Mouse (Mus musculus): ENCODE measurements around the gene Folr1. TPM values are rescaled to one million over a fixed set of nuclear protein-coding genes. Genes with fewer than 3 reads are reported as not detected.

The Folr1 gene
- polyA plus RNA-seq, 1 experiment, result 2.7 TPM

DNA sequence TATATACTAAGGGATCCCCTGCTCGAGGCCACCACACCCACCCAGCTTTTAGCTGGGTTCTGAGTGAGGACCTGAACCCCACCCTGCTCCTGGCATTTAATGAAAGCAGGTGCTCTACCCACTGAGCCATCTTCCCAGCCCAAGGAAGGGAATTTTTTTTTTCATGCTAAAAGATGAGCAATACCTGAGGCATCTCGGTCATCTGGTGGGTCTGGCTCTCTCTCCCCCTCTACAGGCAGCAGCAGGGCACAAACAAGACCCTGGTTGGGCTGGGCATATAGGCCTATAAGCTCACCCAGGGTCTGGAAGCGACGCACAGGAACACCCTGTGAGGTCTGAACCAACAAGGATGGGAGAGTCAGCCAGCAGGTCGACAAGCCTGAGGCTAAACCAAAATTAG is 37.2 kb downstream of the Folr1 start:
- DNase-seq (ENCODE audit: low spot score), result no peak

DNA sequence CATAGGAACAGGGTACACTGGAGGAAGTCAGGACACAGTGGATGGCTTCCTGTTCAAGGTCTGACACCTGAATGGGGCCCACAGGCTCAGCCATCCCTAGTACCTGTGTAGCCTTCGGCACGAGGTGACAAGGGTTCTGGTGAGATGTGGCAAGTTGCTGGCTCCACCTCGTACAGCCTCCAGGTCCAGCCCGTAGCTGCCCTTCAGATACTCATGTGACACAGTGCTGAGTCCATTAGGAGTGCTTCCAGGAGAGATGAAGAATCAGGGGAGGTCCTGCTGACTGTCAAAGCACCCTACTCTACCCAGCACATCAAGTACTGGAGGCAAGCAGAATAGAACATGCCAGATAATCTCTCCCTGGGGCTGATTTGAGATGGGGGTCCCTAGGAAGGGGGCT is 38.2 kb downstream of the Folr1 start:
- DNase-seq (ENCODE audit: low spot score), result no peak

DNA sequence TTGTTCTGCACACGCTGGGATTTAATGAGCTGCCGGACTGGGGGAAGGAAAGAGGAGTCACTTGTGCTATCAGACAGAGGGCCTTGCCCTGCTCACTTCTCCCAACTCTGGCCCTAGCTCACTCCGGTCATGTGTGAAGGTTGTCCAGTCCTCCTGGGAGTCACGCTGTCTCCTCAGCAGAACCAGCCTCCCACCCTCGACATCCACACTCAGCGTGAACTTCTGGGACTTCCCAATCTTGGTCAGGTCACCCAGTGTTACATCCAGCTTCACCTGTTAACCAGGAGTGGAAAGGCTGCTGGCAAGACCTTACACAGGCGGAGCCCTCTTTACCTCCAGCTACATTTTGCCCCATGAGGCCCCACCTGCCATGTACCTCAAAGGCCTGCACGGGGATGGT is 39.2 kb downstream of the Folr1 start:
- DNase-seq (ENCODE audit: low spot score), result no peak

DNA sequence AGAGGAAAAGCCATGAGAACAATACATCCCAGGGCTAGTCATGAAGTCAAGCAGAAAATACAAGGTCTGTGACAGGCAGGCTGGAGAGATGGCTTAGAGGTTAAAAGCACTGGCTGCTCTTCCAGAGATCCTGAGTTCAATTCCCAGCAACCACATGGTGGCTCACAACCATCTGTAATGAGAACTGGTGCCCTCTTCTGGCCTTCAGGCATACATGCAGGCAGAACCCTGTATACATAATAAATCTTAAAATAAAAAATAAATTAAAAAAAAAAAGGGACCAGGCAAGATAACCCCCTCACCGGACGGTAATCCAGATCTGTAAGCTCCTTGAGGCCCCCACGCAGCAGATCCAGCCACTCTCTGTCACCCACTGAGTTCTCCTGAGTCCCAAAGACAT is 40.2 kb downstream of the Folr1 start:
- DNase-seq (ENCODE audit: low spot score), result no peak

DNA sequence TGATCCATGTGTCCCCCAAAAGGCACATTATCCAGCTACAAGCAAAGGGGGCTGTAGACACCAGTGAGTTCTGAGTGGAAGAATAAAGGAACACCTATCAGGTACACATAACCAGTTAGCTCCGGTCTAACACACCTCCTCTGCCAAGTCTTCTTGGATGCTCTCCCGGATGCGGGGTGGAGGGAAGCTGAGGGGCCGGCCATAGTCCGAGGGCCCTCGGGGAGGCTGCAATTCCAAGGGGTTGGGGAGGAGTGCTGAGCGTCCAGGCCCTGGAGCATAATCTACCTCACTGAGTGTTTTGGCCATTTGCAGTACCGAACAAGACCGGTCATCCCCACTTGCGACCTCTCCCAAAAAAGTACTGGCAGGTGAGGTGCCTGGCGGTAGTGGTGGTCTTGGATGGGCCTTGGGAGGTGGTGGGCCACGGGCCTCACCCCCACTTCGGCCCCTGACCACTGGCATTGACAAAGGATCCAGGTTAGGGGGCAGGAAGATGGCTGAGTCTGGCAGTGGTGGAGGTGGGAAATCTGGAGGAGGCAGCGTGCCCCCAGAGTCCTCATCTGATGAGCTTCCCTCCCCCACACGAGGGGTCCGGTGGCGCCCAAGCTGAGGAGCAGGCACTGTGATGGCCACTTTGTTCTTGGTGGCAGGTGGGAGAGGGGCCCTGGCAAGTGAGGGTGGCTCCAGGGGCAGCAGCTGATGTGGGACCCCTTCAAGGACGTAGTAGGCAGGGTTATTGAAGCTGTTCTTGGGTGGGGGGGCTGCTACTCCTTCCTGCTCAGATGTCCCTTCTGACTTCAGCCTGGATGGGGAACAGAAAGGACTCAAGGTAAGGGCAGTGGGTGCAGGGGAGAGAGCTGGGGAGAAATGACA is 46.6 kb downstream of the Folr1 start:
- no peak for DNase-seq (ENCODE audit: low spot score)

DNA sequence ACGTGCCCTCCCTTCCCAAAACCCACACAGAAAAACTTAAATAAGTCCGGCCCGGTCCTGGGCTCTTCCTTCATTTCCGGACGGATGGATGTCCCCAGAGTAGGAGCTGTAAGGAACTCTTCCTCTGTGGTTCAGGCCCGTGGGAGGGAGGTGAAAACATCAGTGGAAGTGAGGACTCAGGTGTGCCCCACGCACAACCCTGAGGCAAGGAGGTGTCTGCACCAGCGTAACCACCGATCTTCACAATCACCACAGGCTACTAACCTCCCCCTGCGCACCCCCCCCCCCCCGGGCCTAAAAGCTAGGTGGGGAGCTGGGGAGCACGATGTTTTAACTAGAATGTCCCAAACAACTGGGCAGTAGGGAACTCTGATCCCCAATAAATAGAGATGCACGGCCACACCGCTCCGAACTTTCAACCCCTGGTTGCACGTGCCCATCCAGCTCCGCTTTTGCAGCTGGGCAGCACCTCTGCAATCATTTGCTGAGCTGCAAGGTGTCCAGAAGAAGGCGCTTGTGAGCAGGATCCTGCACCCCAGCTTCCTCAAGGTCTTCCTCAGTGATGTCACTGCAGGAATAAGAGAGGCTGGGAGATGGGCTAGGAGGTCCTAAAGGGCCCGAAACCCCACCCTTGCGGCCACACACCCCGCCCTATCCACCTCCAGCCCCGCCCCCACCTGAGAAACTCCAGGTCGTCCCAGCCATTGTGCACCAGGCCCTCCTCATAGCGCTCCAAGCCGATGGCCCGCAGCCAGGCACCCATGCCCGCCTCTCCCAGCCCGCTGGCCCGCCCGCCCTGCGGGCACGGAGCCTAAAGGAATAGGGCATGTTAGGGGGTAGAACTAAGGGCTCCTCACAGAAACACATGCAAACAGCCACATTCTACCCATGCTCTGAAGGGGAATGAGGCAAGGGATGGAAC is 47.5 kb downstream of the Folr1 start:
- no peak for DNase-seq (ENCODE audit: low spot score)

DNA sequence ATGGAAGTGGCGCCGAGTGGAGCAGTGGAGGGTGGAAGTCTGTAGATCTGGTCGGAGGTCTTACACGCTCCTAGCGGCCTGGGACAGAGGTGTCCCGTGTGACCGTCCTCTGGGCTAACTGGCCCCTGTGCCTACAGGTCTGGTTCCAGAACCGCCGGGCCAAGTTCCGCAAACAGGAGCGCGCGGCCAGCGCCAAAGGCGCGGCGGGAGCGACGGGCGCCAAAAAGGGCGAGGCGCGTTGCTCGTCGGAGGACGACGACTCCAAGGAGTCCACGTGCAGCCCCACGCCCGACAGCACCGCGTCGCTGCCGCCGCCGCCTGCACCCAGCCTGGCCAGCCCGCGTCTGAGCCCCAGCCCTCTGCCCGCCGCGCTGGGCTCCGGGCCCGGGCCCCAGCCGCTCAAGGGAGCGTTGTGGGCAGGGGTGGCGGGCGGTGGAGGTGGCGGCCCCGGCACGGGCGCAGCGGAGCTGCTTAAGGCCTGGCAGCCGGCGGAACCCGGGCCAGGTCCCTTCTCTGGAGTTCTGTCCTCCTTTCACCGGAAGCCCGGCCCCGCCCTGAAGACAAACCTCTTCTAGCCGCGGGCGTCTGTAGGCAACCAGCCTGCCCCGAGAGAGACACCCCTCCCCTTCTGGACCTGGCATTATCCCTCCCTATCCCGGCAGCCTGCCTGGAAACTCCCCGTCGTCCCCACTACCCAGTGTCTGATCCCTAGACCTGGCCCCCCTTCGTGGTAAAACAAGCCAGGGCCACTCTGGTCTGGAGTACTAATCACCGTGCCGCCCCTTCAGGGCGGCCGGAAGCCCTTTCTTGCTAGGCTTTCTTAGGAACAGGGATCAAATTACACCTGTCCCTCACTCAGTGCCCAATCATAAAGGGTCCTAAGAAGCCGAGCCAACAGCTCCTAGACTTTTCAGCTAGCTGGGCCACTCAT is 48.8 kb downstream of the Folr1 start:
- DNase-seq (ENCODE audit: low spot score), result peak; percentile 53

DNA sequence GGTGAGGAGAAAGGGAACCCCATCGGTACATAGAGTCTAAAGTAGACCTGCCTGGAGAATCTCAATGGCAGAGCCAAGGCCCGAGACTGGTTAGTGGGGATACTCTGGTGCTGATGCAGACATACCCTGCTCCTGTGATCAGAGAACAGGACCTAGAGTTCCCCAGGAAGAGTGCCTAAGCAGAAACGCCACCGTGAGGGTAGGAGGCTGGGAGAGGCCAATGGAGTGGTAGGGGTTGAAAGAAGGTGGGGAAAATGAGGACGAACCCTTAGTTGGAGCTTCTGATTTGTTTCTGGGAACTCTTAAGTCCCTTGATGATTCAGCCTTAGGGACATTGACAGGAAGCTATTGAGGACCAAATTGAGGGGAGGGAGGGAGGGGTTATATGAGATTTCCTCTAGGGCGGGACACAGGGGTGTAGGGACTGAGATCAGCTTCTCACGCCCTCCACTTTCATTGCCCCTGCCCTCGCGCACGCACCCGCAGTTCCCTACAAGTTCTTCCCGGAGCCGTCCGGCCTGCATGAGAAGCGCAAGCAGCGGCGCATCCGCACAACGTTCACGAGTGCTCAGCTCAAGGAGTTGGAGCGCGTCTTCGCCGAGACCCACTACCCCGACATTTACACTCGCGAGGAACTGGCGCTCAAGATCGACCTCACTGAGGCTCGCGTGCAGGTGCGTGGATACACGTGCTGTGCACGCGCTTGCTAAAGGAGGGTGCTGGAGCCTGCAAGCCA is 50.1 kb downstream of the Folr1 start:
- DNase-seq (ENCODE audit: low spot score), result no peak

DNA sequence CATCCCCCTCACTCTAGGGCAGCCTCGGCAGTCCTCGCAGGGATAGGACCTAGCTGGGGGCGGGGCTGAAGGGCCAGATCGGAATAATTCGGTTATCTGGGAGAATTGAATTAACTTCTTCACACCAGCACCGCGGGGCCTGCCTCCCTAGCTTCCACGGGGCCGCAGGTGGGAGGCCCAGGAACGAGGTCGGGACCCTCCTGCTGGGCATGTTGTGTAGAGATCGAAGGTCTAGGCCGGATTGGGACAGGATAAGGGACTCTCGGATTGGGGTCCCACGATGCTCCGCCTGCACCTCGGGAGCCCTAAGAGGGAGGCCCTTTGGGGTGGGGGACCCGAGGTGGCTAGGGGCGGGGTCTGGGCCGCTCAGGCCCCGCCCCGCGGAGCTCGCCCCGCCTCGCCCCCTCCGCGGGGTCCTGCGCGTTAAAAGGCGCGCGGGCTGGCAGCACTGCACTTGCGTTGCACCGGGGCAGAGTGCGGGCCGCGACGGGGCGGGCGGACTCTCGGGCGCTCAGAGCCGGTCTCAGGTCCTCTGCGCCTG is 52.7 kb downstream of the Folr1 start, which contains the start of gene Phox2a:
Gene Phox2a, plus strand, starts transcription at position 453 of the 541 bp plus-strand sequence.
- DNase-seq (ENCODE audit: low spot score), result no peak

Other genes with a start within 250 kb of the Folr1 start
- gene Clpb, start 207.2 kb downstream of the Folr1 start, polyA plus RNA-seq (2012; rRNA removed), result 23.8 and 25.3 TPM in 2 replicates
- gene Phox2a, start 52.5 kb downstream of the Folr1 start, polyA plus RNA-seq (2012; rRNA removed), result 0.09 and 0.14 TPM in 2 replicates
- gene Inppl1, start 32.6 kb downstream of the Folr1 start, polyA plus RNA-seq (2012; rRNA removed), result 54.1 and 59.0 TPM in 2 replicates
- gene Folr2, start 13.6 kb downstream of the Folr1 start, polyA plus RNA-seq (2012; rRNA removed), result 63.8 and 99.3 TPM in 2 replicates
- gene Anapc15, start 7.1 kb downstream of the Folr1 start, polyA plus RNA-seq (2012; rRNA removed), result 41.6 and 47.8 TPM in 2 replicates
- 132 and 149 TPM in 2 replicates for gene Lamtor1, start 35.1 kb upstream of the Folr1 start, polyA plus RNA-seq (2012; rRNA removed)
- gene Tomt, start 35.6 kb upstream of the Folr1 start, polyA plus RNA-seq (2012; rRNA removed), result 0.12 and 0.23 TPM in 2 replicates
- gene Lrrc51, start 63.1 kb upstream of the Folr1 start, polyA plus RNA-seq (2012; rRNA removed), result 25.7 and 34.4 TPM in 2 replicates
- 50.5 and 80.1 TPM in 2 replicates for gene Numa1, start 63.3 kb upstream of the Folr1 start, polyA plus RNA-seq (2012; rRNA removed)
- gene Il18bp, start 147.9 kb upstream of the Folr1 start, polyA plus RNA-seq (2012; rRNA removed), result 6.7 and 8.9 TPM in 2 replicates
- gene Rnf121, start 194.7 kb upstream of the Folr1 start, polyA plus RNA-seq (2012; rRNA removed), result 39.0 and 46.9 TPM in 2 replicates
- 28.4 and 32.1 TPM in 2 replicates for gene Xndc1, start 194.7 kb upstream of the Folr1 start, polyA plus RNA-seq (2012; rRNA removed)
- 1.8 and 2.3 TPM in 2 replicates for gene Xntrpc, start 194.9 kb upstream of the Folr1 start, polyA plus RNA-seq (2012; rRNA removed)
- 0.92 TPM in 1 of 2 replicates, not detected in the other for gene Trpc2, start 212.3 kb upstream of the Folr1 start, polyA plus RNA-seq (2012; rRNA removed)
- gene Art1, start 231.0 kb upstream of the Folr1 start, polyA plus RNA-seq (2012; rRNA removed), result 0.06 and 0.16 TPM in 2 replicates
- 0.47 and 0.48 TPM in 2 replicates for gene Art5, start 238.7 kb upstream of the Folr1 start, polyA plus RNA-seq (2012; rRNA removed)
- gene Chrna10, start 246.0 kb upstream of the Folr1 start, polyA plus RNA-seq (2012; rRNA removed), result 0.03 TPM in 1 of 2 replicates, not detected in the other

Measured in urinary bladder, adult 2 months (tissue).